Mouse (Mus musculus) intestine, postnatal 0 days (tissue): ENCODE measurements around the gene Neo1. TPM values are rescaled to one million over a fixed set of nuclear protein-coding genes. Genes with fewer than 3 reads are reported as not detected.
"Not testable (repeated sequence)": the region's sequence is repeated elsewhere in the genome, so short reads cannot be mapped to it uniquely, and the experiment has no call there.

Experiments used
- ATAC-seq: fragments of 200-750 bp; cut with Nextera tagmentation; 2 replicates; pipeline ENCODE4 v1.8.0; 2017; ENCODE audit warnings: mild to moderate bottlenecking, moderate TSS enrichment, moderate library complexity
- H3K27ac ChIP-seq: fragments of 300-500 bp; sonication (generic); 2 replicates; pipeline ENCODE4 v1.5.1; 2014; ENCODE audit warnings: mild to moderate bottlenecking, low read depth, low read length, moderate library complexity
- H3K27me3 ChIP-seq: fragments of 300-500 bp; sonication (generic); replicated peaks from 2 replicates; pipeline ENCODE4 v1.6.1; 2014; ENCODE audit warnings: low read length, mixed read lengths; ENCODE audit not compliant: control insufficient read depth, insufficient read depth
- H3K36me3 ChIP-seq: fragments of 300-500 bp; sonication (generic); 2 replicates; pipeline ENCODE4 v1.6.1; 2014; ENCODE audit warnings: mild to moderate bottlenecking, moderate library complexity; ENCODE audit not compliant: control insufficient read depth, insufficient read depth
- H3K4me1 ChIP-seq: fragments of 300-500 bp; sonication (generic); replicated peaks from 2 replicates; pipeline ENCODE4 v1.6.1; 2014; ENCODE audit warnings: antibody characterized with exemption, low read length, mixed read lengths; ENCODE audit not compliant: control insufficient read depth, insufficient read depth
- H3K4me2 ChIP-seq: fragments of 300-500 bp; sonication (generic); replicated peaks from 2 replicates; pipeline ENCODE4 v1.6.1; 2014; ENCODE audit warnings: low read depth, mild to moderate bottlenecking, moderate library complexity
- H3K4me3 ChIP-seq: fragments of 300-500 bp; sonication (generic); 2 replicates; pipeline ENCODE4 v1.5.1; 2014; ENCODE audit warnings: low read depth, low read length
- H3K9ac ChIP-seq: fragments of 300-500 bp; sonication (generic); 2 replicates; pipeline ENCODE4 v1.6.1; 2014; ENCODE audit warnings: mild to moderate bottlenecking, low read depth, low read length
- H3K9me3 ChIP-seq: fragments of 300-500 bp; sonication (generic); 2 replicates; pipeline ENCODE4 v1.6.1; 2016; ENCODE audit warnings: mixed run types; ENCODE audit not compliant: control insufficient read depth
- CTCF ChIP-seq: sonication (generic); IDR thresholded peaks from 2 replicates; pipeline ENCODE4 v1.5.1; 2016; ENCODE audit warnings: low read depth, mild to moderate bottlenecking, control low read depth, antibody characterized with exemption, moderate library complexity
- WGBS: fragments of 180-500 bp; shearing (Covaris S2); extraction: QIAGEN DNeasy Blood & Tissue Kit; methylation state at CpG from one replicate; pipeline ENCODE4 v1.1.7; 2014; 5-methylcytosine and 5-hydroxymethylcytosine counted together
- polyA plus RNA-seq: library from polyadenylated mRNA; unstranded; fragments of >200 nt; fragmentation: Nextera tagmentation; extraction: Ambion mirVana; gene quantifications from 2 replicates; pipeline ENCODE4 v1.2.1, GENCODE M21; 2015

Gene Neo1
- polyA plus RNA-seq, 1 experiment from 2014 or later: 8.3 TPM

DNA sequence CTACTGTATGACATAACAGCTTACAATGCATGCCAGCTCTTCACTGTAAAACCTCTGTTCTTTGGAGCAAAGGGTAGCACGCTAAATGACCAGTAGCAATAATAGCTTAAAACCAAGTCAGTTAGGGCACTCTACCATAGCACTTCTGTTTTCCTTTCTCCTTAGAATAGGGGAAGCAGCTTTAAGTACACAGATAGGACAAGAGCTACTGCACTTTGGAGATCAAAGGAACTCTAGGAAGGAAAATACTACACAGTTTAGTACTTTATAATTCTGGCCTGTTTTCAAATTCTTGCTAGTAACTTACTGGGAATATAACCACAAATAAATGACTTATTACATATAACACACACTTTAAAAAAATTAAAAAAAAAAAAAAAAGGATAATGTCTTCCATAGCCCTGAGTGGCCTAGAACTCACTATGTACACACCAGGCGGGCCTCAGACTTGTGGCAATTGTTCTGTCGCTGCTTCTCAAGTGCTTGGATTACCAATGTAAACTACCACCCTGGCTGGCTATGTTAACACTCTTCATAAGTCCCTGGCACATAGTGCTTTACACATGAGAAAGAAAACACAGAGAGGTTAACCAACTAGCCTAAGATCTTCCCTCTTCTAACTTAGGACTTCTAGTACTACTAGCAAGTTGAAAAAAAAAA lies 20.1 kb downstream of the Neo1 start:
- H3K36me3 ChIP-seq: no peaks in the 10 kb centered on the region
- no peaks in the 10 kb centered on the region for H3K27me3 ChIP-seq
- H3K4me3 ChIP-seq: no peak overlapping the region
- no peaks in the 10 kb centered on the region for H3K9me3 ChIP-seq
- 59% methylated on average over 3 of the region's 3 CpGs for WGBS
- H3K4me1 ChIP-seq: no peaks in the 10 kb centered on the region
- no peak for TF ChIP-seq CTCF
- H3K4me2 ChIP-seq: no peak overlapping the region
- ATAC-seq: no peak
- H3K9ac ChIP-seq: no peak overlapping the region
- H3K27ac ChIP-seq: no peak overlapping the region

- Histone ChIP-seq H3K27me3 (no peaks in the 10 kb centered on the region), H3K4me3 (no peak overlapping the region), H3K9ac (no peak overlapping the region), H3K4me2 (no peak overlapping the region), H3K27ac (no peak overlapping the region), H3K36me3 (no peaks in the 10 kb centered on the region), H3K4me1 (no peaks in the 10 kb centered on the region), H3K9me3 (no peaks in the 10 kb centered on the region)
- WGBS: 2% methylated on average over 2 of the region's 2 CpGs
- ATAC-seq: no peak
- peak; percentile 81 for TF ChIP-seq CTCF
These were observed 22.9 kb downstream of the Neo1 start for GRCm38 (mm10) chr9:59013365-59013764.

DNA sequence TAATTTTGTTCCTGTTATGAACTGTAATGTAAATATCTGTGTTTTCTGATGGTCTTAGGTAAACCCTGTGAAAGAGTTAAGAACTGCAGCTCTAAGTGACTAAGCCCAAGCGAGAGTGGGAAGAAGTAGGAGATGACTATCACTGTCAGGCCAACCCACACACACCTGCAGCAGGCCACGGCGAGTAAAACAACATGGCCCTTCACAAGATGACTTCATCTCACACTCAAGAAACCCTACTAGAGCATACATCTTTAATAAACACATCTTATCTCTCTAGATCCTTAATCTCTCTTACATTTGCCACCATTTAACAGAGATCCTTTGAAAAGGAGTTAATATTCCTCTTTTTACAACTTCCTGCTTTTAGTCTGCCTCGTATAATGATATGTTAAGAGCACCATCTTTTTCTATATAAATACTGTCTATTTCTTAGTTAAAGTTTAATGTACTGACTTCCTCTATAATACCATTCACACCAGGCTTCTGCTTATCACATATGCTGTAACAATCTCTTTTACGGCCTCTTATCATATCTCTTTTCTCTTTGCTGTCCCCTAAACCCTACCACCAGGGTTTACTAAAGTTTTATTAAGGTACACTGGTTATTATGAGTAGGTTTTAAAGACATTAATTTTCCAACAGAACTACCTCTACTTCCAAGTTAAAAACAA lies 46.8 kb downstream of the Neo1 start:
- peak overlapping the region; percentile 5; the same call in 1 of the 2 replicates for H3K4me3 ChIP-seq
- no peak for TF ChIP-seq CTCF
- peaks cover 4% of the 10 kb centered on the region; the same call in 1 of the 2 replicates for H3K4me1 ChIP-seq
- ATAC-seq: peak; percentile 67
- peak overlapping the region; percentile 43 for H3K4me2 ChIP-seq
- H3K27ac ChIP-seq: no peak overlapping the region; the same call in 1 of the 2 replicates
- H3K9ac ChIP-seq: no peak overlapping the region
- H3K36me3 ChIP-seq: 0 out of 2 replicates have a peak, but pooled peaks cover 4% of the 10 kb centered on the region
- H3K27me3 ChIP-seq: no peaks in the 10 kb centered on the region
- 34% methylated on average over 5 of the region's 5 CpGs for WGBS
- no peaks in the 10 kb centered on the region for H3K9me3 ChIP-seq

GRCm38 (mm10) chr9:58979034-58979433 lies 57.2 kb downstream of the Neo1 start:
- H3K4me1 ChIP-seq: no peaks in the 10 kb centered on the region
- WGBS: 81% methylated on average over 15 of the region's 15 CpGs
- H3K36me3 ChIP-seq: no peaks in the 10 kb centered on the region; the same call in 1 of the 2 replicates
- no peak for TF ChIP-seq CTCF
- no peak overlapping the region for H3K27ac ChIP-seq
- no peaks in the 10 kb centered on the region for H3K27me3 ChIP-seq
- no peak overlapping the region for H3K4me2 ChIP-seq
- no peak overlapping the region for H3K9ac ChIP-seq
- no peak overlapping the region for H3K4me3 ChIP-seq
- ATAC-seq: 0 out of 2 replicates have a peak, but pooled peaks have one; percentile 28
- no peaks in the 10 kb centered on the region for H3K9me3 ChIP-seq

GRCm38 (mm10) chr9:58971154-58971553 lies 65.1 kb downstream of the Neo1 start:
- not testable (repeated sequence) for H3K9ac ChIP-seq, H3K36me3 ChIP-seq, H3K27me3 ChIP-seq, H3K4me3 ChIP-seq, H3K4me2 ChIP-seq, ATAC-seq, H3K4me1 ChIP-seq, H3K9me3 ChIP-seq, H3K27ac ChIP-seq
- WGBS: 93% methylated on average over 2 of the region's 2 CpGs
- TF ChIP-seq CTCF: peak; percentile 39

- no peak for ATAC-seq
- no peak overlapping the region for H3K4me2 ChIP-seq
- no peaks in the 10 kb centered on the region for H3K27me3 ChIP-seq
- no peaks in the 10 kb centered on the region for H3K4me1 ChIP-seq
- H3K9me3 ChIP-seq: no peaks in the 10 kb centered on the region
- no peak overlapping the region for H3K4me3 ChIP-seq
- TF ChIP-seq CTCF: no peak
- no peak overlapping the region for H3K9ac ChIP-seq
- no peaks in the 10 kb centered on the region for H3K36me3 ChIP-seq
- 61% methylated on average over 2 of the region's 2 CpGs for WGBS
- no peak overlapping the region for H3K27ac ChIP-seq
These were observed 68.9 kb downstream of the Neo1 start for GRCm38 (mm10) chr9:58967371-58967770.
